Mouse (Mus musculus): ENCODE data around the gene Srebf1. TPM values are rescaled to one million over a fixed set of nuclear protein-coding genes. Genes with fewer than 3 reads are reported as not detected.

Gene Srebf1
- polyA plus RNA-seq, 1 experiment from 2014 or later, result 42.6 TPM

DNA sequence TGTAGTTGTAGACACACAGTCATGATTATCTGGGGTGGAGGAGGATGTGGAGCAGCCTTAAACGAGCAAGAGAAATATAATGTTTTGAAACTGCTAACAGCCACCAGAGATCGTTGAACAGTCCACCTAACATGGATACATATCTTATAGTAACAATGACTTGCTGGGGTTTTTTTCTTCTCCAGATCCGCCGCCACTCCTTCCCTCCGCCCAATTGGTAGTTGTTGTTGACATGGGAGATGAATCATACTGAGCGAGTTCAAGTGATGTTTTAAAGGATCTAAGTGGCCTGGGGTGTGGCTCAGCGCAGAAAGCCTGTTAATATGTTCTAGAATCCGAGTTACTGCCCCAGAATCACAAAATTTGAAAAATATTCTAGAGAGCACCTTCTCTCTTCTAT, 2.8 kb downstream of the Srebf1 start:
- Histone ChIP-seq H3K27me3 (replicated peaks; ENCODE audit: control insufficient read depth, insufficient read depth, low read length) (no peaks in the 10 kb centered on the region), H3K4me1 (ENCODE audit: control insufficient read depth, insufficient read depth, low read length) (peaks cover 14% of the 10 kb centered on the region), H3K27ac (ENCODE audit: low read depth, low read length) (no peak overlapping the region), H3K4me2 (ENCODE audit: low read length) (peak overlapping the region; percentile 69), H3K9ac (ENCODE audit: low read length) (peak overlapping the region; percentile 60), H3K36me3 (ENCODE audit: control insufficient read depth, insufficient read depth, low read length) (no peaks in the 10 kb centered on the region), H3K4me3 (ENCODE audit: low read depth, low read length) (peak overlapping the region; percentile 58), H3K9me3 (replicated peaks; ENCODE audit: control insufficient read depth, low read length) (no peaks in the 10 kb centered on the region)
- WGBS, result 47% methylated on average over 8 of the region's 8 CpGs
- ATAC-seq, result no peak
- no peak for DNase-seq (ENCODE audit: low spot score)

DNA sequence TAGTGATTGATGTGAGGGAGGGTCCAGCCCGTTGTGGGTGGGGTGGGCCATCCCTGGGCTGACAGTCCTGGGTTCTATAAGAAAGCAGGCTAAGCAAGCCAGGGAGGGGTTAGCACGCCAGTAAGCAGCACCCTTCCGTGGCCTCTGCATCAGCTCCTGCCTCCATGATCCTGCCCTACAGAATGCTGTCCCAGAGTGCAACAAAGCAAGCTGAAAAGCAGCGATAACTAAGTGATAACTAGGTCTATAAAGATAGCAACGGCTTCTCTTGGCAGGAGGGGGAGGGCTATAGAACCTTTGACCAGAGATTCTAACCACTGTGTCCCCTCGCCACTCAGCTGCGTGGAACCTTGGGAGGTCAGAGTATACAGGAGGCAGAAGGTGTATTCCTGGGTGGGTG, 4.9 kb downstream of the Srebf1 start:
- no peak overlapping the region for H3K4me3 ChIP-seq (ENCODE audit: low read depth, low read length)
- no peak for ATAC-seq
- H3K9ac ChIP-seq (ENCODE audit: low read length), result no peak overlapping the region
- H3K4me2 ChIP-seq (ENCODE audit: low read length), result no peak overlapping the region
- H3K27ac ChIP-seq (ENCODE audit: low read depth, low read length), result no peak overlapping the region
- peaks cover 7% of the 10 kb centered on the region for H3K4me1 ChIP-seq (ENCODE audit: control insufficient read depth, insufficient read depth, low read length)
- H3K36me3 ChIP-seq (ENCODE audit: control insufficient read depth, insufficient read depth, low read length), result no peaks in the 10 kb centered on the region
- no peaks in the 10 kb centered on the region for H3K9me3 ChIP-seq (replicated peaks; ENCODE audit: control insufficient read depth, low read length)
- no peaks in the 10 kb centered on the region for H3K27me3 ChIP-seq (replicated peaks; ENCODE audit: control insufficient read depth, insufficient read depth, low read length)
- WGBS, result 94% methylated on average over 7 of the region's 7 CpGs
- no peak for DNase-seq (ENCODE audit: low spot score)

DNA sequence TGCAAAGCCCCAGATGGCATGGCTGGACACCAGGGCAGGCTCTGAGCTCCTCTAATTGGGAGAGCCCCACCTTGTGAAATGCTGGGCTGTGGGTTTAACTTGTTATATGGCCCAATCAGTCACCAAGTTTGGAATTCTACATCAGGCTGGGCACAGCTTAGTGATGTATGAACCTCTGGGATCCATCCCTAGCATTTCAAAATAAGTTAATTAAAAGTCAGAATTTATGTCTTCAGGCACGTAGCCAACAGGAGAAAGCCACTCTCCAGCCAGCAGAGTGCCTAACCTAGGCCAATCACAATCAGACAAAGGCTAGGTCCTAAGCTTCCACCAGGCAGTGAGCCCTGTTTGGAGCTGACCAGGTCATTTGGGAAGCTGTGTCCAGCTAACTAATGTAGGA, 5.7 kb downstream of the Srebf1 start:
- DNase-seq (ENCODE audit: low spot score) (no peak), ATAC-seq (no peak)

DNA sequence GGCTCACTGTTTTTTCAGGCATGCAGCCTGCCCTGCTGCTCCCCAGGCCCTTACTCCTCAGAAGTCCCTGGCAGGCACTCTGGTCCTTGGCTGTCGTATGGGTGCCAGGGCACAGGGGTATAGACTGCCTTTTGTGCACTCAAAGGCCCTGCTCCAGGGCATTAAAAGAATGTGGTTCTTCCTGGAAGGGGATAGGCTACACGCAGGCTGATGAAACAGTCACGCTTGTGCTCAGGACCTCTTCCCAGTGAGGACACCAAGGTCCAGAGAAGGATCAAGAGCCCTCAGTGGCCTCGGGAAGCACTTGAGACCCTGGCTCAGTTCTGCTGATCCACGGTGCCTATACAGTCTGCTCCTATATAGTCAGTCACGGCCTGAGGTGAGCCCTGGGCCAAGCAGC, 9.1 kb downstream of the Srebf1 start:
- WGBS, result 75% methylated on average over 6 of the region's 6 CpGs
- no peak for DNase-seq (ENCODE audit: low spot score)
- ATAC-seq, result no peak
- no peaks in the 10 kb centered on the region for H3K27me3 ChIP-seq (replicated peaks; ENCODE audit: control insufficient read depth, insufficient read depth, low read length)
- H3K4me1 ChIP-seq (ENCODE audit: control insufficient read depth, insufficient read depth, low read length), result peaks cover 29% of the 10 kb centered on the region
- no peak overlapping the region for H3K4me3 ChIP-seq (ENCODE audit: low read depth, low read length)
- H3K9ac ChIP-seq (ENCODE audit: low read length), result no peak overlapping the region
- no peak overlapping the region for H3K4me2 ChIP-seq (ENCODE audit: low read length)
- H3K27ac ChIP-seq (ENCODE audit: low read depth, low read length), result no peak overlapping the region
- H3K36me3 ChIP-seq (ENCODE audit: control insufficient read depth, insufficient read depth, low read length), result no peaks in the 10 kb centered on the region
- H3K9me3 ChIP-seq (replicated peaks; ENCODE audit: control insufficient read depth, low read length), result no peaks in the 10 kb centered on the region

More for the DNA sequence above, 5.7 kb downstream of the Srebf1 start:
- Histone ChIP-seq H3K36me3 (ENCODE audit: control insufficient read depth, insufficient read depth, low read length) (no peaks in the 10 kb centered on the region), H3K9ac (ENCODE audit: low read length) (no peak overlapping the region), H3K4me2 (ENCODE audit: low read length) (no peak overlapping the region), H3K27me3 (replicated peaks; ENCODE audit: control insufficient read depth, insufficient read depth, low read length) (no peaks in the 10 kb centered on the region), H3K4me1 (ENCODE audit: control insufficient read depth, insufficient read depth, low read length) (peaks cover 9% of the 10 kb centered on the region), H3K4me3 (ENCODE audit: low read depth, low read length) (no peak overlapping the region), H3K27ac (ENCODE audit: low read depth, low read length) (no peak overlapping the region), H3K9me3 (replicated peaks; ENCODE audit: control insufficient read depth, low read length) (no peaks in the 10 kb centered on the region)
- 93% methylated on average over 1 of the region's 1 CpGs for WGBS

DNA sequence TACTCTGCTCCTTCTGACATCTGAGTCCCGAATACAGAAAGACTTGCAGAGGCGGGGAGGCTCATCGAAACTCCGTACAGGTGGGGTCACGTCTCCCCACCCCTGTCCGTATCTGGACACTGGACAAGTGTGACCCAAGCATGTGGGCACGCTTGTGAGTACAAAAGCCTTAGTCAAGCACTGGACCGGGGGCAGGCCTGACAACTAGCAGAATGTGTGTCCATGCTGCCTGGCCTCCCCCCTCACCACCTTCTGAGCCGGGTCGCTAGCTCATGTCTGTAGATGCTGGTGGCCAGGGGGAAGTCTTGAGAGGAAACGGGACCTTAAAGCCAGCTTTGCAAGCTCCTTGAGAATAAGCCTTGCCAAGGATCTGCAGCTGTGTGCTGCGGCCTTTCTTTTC, 10.6 kb downstream of the Srebf1 start:
- H3K4me3 ChIP-seq (ENCODE audit: low read depth, low read length), result no peak overlapping the region
- peaks cover 42% of the 10 kb centered on the region for H3K4me1 ChIP-seq (ENCODE audit: control insufficient read depth, insufficient read depth, low read length)
- no peak overlapping the region for H3K27ac ChIP-seq (ENCODE audit: low read depth, low read length)
- H3K4me2 ChIP-seq (ENCODE audit: low read length), result no peak overlapping the region
- WGBS, result 63% methylated on average over 12 of the region's 12 CpGs
- DNase-seq (ENCODE audit: low spot score) (no peak), ATAC-seq (no peak)
- peaks cover 8% of the 10 kb centered on the region for H3K36me3 ChIP-seq (ENCODE audit: control insufficient read depth, insufficient read depth, low read length)
- no peaks in the 10 kb centered on the region for H3K27me3 ChIP-seq (replicated peaks; ENCODE audit: control insufficient read depth, insufficient read depth, low read length)
- H3K9me3 ChIP-seq (replicated peaks; ENCODE audit: control insufficient read depth, low read length), result no peaks in the 10 kb centered on the region
- no peak overlapping the region; the same call in 1 of the 2 replicates for H3K9ac ChIP-seq (ENCODE audit: low read length)

DNA sequence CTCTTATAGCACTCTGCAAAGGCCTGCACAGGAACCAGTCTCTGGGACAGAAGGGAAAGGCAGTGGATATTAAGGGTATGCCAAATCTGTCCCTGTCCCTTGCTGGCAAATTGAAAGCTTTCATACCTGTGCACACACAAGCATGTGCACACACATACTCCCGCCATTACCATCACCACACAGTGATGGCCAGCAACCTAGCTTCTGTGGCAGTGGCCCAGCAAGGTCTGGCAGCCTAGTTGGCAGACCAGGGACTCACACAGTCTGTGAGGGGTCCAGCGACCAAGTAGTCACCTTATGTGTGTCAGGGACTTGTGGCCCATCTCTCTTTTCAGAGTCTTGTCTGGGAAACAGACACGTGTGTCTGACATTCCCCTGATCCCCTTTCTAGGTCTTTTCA, 11.2 kb downstream of the Srebf1 start:
- peak overlapping the region; percentile 69 for H3K4me2 ChIP-seq (ENCODE audit: low read length)
- H3K4me3 ChIP-seq (ENCODE audit: low read depth, low read length), result no peak overlapping the region
- WGBS, result 61% methylated on average over 3 of the region's 3 CpGs
- peak overlapping the region; percentile 67 for H3K9ac ChIP-seq (ENCODE audit: low read length)
- H3K36me3 ChIP-seq (ENCODE audit: control insufficient read depth, insufficient read depth, low read length), result peaks cover 14% of the 10 kb centered on the region
- peaks cover 42% of the 10 kb centered on the region for H3K4me1 ChIP-seq (ENCODE audit: control insufficient read depth, insufficient read depth, low read length)
- no peaks in the 10 kb centered on the region for H3K27me3 ChIP-seq (replicated peaks; ENCODE audit: control insufficient read depth, insufficient read depth, low read length)
- ATAC-seq (no peak), DNase-seq (ENCODE audit: low spot score) (no peak)
- peak overlapping the region; percentile 90 for H3K27ac ChIP-seq (ENCODE audit: low read depth, low read length)
- no peaks in the 10 kb centered on the region for H3K9me3 ChIP-seq (replicated peaks; ENCODE audit: control insufficient read depth, low read length)

DNA sequence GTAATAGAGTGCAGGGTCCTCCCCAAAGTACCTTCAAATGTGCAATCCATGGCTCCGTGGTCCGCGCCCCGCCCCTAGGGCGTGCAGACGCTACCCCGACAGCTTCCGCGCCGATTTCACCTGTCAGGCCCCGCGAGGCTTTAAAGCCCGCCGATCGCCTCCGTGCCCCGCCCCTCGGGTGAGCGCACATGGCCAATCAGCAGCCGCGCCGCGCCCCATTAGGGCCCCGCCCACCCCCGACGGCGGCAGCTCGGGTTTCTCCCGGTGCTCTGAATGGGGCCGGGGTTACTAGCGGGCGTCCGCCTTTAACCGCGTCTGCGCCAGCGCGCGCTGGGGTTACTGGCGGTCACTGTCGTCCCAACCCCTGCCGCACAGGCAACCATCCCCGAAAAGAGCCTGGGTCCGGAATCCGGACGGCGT, 12.1 kb downstream of the Srebf1 start:
- peak; percentile 89 for ATAC-seq
- Histone ChIP-seq H3K36me3 (ENCODE audit: control insufficient read depth, insufficient read depth, low read length) (peaks cover 22% of the 10 kb centered on the region), H3K4me2 (ENCODE audit: low read length) (peak overlapping the region; percentile 69), H3K4me3 (ENCODE audit: low read depth, low read length) (peak overlapping the region; percentile 43), H3K27ac (ENCODE audit: low read depth, low read length) (peak overlapping the region; percentile 90), H3K4me1 (ENCODE audit: control insufficient read depth, insufficient read depth, low read length) (peaks cover 42% of the 10 kb centered on the region), H3K9me3 (replicated peaks; ENCODE audit: control insufficient read depth, low read length) (no peaks in the 10 kb centered on the region), H3K9ac (ENCODE audit: low read length) (peak overlapping the region; percentile 67), H3K27me3 (replicated peaks; ENCODE audit: control insufficient read depth, insufficient read depth, low read length) (no peaks in the 10 kb centered on the region)
- under 1% methylated on average over 47 of the region's 47 CpGs for WGBS
- DNase-seq (ENCODE audit: low spot score), result peak; percentile 96

DNA sequence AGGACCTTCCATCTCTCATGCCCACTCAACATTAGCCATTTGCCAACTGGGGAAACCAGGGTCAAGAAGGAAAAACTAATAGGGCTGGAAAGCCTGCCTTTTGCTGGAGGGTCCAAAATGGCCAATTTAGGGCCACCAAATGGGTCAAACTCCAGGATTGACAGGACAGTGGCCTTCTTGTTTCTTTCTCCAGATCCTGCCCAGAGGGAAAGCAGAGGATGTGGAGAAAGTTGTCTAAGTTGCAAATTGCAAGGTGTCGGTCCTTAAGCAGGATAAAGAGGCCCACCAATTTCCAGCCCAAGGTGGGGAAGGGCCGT, 12.5 kb downstream of the Srebf1 start:
- 0% methylated on average over 2 of the region's 2 CpGs for WGBS
- H3K4me2 ChIP-seq (ENCODE audit: low read length), result peak overlapping the region; percentile 69
- no peaks in the 10 kb centered on the region for H3K9me3 ChIP-seq (replicated peaks; ENCODE audit: control insufficient read depth, low read length)
- peak overlapping the region; percentile 90 for H3K27ac ChIP-seq (ENCODE audit: low read depth, low read length)
- no peak for ATAC-seq
- H3K4me3 ChIP-seq (ENCODE audit: low read depth, low read length), result peak overlapping the region; percentile 43
- no peak for DNase-seq (ENCODE audit: low spot score)
- peaks cover 42% of the 10 kb centered on the region for H3K4me1 ChIP-seq (ENCODE audit: control insufficient read depth, insufficient read depth, low read length)
- H3K9ac ChIP-seq (ENCODE audit: low read length), result peak overlapping the region; percentile 67
- H3K27me3 ChIP-seq (replicated peaks; ENCODE audit: control insufficient read depth, insufficient read depth, low read length), result no peaks in the 10 kb centered on the region
- peaks cover 26% of the 10 kb centered on the region for H3K36me3 ChIP-seq (ENCODE audit: control insufficient read depth, insufficient read depth, low read length)

DNA sequence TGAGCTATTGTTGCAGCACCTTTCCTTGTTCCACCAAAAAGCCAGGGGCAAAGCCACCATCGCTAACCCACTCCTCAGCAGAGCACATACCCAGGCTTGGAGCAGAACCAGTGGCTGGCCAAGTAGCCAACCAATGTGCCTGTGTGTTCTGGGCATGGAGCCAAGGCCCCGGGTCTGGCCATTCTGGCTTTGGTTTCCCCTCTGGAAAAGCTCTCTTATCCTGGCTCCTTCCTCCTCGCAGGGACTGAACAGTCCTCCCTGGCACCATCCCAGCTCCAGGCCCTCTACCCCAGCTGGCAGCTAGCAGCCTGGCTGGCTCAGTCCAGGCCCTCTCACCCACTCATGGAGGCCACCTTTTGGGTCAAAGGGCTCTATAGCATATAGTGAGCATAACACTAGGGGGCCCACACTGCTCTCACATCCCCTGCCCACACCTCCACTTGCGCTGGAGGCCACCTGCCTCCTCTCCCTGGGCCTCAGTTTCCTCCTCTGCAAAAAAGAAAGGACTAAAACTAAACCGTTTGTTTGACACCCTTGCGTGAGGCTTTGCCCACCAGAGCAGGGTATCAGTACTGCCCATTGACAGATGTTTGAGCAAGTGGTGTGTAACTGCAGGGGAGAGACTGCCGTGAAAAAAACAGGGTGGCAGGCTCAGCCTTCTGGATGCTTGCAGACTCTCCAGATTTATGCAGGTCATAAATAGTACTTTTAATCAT, 13.0 kb downstream of the Srebf1 start:
- 11% methylated on average over 7 of the region's 7 CpGs for WGBS
- Histone ChIP-seq H3K36me3 (ENCODE audit: control insufficient read depth, insufficient read depth, low read length) (peaks cover 31% of the 10 kb centered on the region), H3K27me3 (replicated peaks; ENCODE audit: control insufficient read depth, insufficient read depth, low read length) (no peaks in the 10 kb centered on the region), H3K9me3 (replicated peaks; ENCODE audit: control insufficient read depth, low read length) (no peaks in the 10 kb centered on the region), H3K4me3 (ENCODE audit: low read depth, low read length) (peak overlapping the region; percentile 43), H3K4me2 (ENCODE audit: low read length) (peak overlapping the region; percentile 69), H3K9ac (ENCODE audit: low read length) (peak overlapping the region; percentile 67), H3K4me1 (ENCODE audit: control insufficient read depth, insufficient read depth, low read length) (peaks cover 42% of the 10 kb centered on the region), H3K27ac (ENCODE audit: low read depth, low read length) (peak overlapping the region; percentile 90)
- ATAC-seq, result peak; percentile 68
- peak; percentile 95 for DNase-seq (ENCODE audit: low spot score)

Data from forebrain, embryonic 14.5 days (tissue).